Mouse (Mus musculus): ENCODE data around the gene Tent5a.

Tent5a gene

GRCm38 (mm10) chr9:85316122-85316521 is 11.0 kb downstream of the Tent5a start:
- DNase-seq (ENCODE audit: low read depth, low spot score) = no peak

- DNase-seq (ENCODE audit: low read depth, low spot score) = no peak
These were observed 14.7 kb downstream of the Tent5a start, which contains the start of gene Gm11114 for GRCm38 (mm10) chr9:85312473-85312872. Gm11114 (plus strand) TSS chr9:85312773.

GRCm38 (mm10) chr9:85303378-85303777 is 23.8 kb downstream of the Tent5a start:
- no peak for DNase-seq (ENCODE audit: low read depth, low spot score)

- DNase-seq (ENCODE audit: low read depth, low spot score) = no peak
These were observed 24.3 kb downstream of the Tent5a start for GRCm38 (mm10) chr9:85302849-85303248.

GRCm38 (mm10) chr9:85274114-85274513 is 53.0 kb downstream of the Tent5a start:
- no peak for DNase-seq (ENCODE audit: low read depth, low spot score)
